Mouse (Mus musculus) erythroblast, embryonic 14.5 days (primary cell): ENCODE data around the gene E2f1.

Source experiments
- GATA1 ChIP-seq: IDR thresholded peaks from 2 replicates; pipeline ENCODE4 v1.6.1; 2012; ENCODE audit warnings: low read length, inconsistent platforms, mixed read lengths
- TAL1 ChIP-seq: IDR thresholded peaks from 3 replicates; pipeline ENCODE4 v1.6.1; 2012; ENCODE audit warnings: low read length, inconsistent platforms, mixed read lengths

GRCm38 (mm10) chr2:154552424-154552907 is 17.2 kb downstream of the E2f1 start:
- TF ChIP-seq GATA1: no peak
- TF ChIP-seq TAL1: no peak
